Mouse (Mus musculus): ENCODE measurements around the gene Coro2a.
"Not testable (repeated sequence)": the region's sequence is repeated elsewhere in the genome, so short reads cannot be mapped to it uniquely, and the experiment has no call there.

Coro2a gene

DNA sequence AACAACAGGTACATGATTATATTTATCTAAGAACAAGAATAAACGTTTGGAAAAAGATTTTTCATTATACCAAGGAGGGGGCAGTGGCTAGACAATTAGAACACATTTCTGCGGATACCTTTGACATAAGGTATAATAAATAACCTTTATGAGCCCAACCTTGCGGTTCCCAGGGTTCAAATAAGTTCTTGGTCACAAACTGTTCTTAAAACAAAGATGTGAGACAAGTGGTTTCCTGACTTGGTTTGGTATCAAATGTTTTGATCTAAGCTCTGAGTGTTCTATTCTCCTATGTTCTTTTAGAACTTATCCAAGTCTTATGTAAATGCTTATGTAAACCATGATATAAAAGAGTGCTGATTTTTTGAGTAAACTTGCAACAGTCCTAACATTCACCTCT, 17.5 kb downstream of the Coro2a start:
- DNase-seq (ENCODE audit: low spot score in 2 of 2), result not testable (repeated sequence)

DNA sequence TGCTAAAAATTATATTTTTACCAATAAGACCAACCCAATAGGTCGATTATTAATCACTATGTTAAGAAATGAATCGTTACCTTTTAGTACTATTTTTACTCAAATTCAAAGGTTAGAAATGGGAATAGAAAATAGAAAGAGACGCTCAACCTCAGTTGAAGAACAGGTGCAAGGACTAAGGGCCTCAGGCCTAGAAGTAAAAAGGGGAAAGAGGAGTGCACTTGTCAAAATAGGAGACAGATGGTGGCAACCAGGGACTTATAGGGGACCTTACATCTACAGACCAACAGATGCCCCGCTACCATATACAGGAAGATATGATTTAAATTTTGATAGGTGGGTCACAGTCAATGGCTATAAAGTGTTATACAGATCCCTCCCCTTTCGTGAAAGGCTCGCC, 17.9 kb downstream of the Coro2a start:
- DNase-seq (ENCODE audit: low spot score in 2 of 2), result not testable (repeated sequence)

DNA sequence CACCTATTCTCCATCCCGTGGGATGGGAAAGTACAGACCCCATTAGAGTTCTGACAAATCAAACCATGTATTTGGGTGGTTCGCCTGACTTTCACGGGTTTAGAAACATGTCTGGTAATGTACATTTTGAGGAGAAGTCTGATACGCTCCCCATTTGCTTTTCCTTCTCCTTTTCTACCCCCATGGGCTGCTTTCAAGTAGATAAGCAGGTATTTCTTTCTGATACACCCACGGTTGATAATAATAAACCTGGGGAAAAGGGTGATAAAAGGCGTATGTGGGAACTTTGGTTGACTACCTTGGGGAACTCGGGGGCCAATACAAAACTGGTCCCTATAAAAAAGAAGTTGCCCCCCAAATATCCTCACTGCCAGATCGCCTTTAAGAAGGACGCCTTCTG, 20.0 kb downstream of the Coro2a start:
- not testable (repeated sequence) for DNase-seq (ENCODE audit: low spot score in 2 of 2)

DNA sequence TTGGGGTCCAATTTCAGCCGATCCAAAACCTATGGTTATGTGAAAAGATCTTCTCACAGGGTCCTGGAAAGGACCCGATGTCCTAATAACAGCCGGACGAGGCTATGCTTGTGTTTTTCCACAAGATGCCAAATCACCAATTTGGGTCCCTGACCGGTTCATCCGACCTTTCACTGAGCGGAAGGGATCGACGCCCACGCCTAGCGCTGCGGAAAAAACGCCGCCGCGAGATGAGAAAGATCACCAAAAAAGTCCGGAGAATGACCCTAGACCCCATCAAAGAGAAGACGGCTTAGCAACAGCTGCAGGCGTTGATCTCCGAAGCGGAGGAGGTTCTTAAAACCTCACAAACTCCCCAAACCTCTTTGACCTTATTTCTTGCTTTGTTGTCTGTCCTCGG, 20.4 kb downstream of the Coro2a start:
- DNase-seq (ENCODE audit: low spot score in 2 of 2), result not testable (repeated sequence)

- DNase-seq (ENCODE audit: low spot score in 2 of 2), result not testable (repeated sequence)
These were observed 21.2 kb downstream of the Coro2a start for GRCm38 (mm10) chr4:46580799-46581243.

DNA sequence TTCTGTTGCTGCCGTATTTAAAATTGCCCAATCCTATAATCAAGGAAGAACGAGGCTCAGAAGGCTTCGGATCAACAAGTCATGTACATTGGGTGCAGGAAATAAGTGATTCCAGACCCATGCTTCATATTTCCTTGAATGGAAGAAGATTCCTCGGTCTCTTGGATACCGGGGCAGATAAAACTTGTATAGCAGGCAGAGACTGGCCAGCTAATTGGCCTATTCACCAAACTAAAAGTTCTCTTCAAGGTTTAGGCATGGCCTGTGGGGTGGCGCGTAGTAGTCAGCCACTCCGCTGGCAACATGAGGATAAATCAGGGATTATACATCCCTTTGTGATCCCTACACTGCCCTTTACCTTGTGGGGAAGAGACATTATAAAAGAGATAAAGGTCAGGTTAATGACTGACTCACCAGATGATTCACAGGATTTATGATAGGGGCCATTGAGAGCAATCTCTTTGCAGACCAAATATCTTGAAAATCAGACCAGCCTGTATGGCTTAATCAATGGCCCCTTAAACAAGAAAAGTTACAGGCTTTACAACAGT, 23.1 kb downstream of the Coro2a start:
- not testable (repeated sequence) for DNase-seq (ENCODE audit: low spot score in 2 of 2)

DNA sequence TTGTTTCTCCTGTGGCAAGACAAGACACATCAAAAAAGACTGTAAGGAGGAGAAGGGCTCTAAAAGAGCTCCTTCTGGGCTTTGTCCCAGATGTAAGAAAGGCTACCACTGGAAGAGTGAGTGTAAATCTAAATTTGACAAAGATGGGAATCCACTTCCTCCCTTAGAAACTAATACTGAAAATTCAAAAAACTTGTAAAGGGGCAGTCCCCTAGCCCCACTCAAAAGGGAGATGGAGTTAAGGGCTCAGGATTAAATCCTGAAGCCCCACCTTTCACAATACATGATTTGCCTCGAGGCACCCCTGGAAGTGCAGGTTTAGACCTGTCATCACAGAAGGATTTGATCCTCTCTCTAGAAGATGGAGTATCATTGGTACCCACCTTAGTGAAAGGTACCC, 23.8 kb downstream of the Coro2a start:
- no peak for DNase-seq (ENCODE audit: low spot score in 2 of 2)

DNA sequence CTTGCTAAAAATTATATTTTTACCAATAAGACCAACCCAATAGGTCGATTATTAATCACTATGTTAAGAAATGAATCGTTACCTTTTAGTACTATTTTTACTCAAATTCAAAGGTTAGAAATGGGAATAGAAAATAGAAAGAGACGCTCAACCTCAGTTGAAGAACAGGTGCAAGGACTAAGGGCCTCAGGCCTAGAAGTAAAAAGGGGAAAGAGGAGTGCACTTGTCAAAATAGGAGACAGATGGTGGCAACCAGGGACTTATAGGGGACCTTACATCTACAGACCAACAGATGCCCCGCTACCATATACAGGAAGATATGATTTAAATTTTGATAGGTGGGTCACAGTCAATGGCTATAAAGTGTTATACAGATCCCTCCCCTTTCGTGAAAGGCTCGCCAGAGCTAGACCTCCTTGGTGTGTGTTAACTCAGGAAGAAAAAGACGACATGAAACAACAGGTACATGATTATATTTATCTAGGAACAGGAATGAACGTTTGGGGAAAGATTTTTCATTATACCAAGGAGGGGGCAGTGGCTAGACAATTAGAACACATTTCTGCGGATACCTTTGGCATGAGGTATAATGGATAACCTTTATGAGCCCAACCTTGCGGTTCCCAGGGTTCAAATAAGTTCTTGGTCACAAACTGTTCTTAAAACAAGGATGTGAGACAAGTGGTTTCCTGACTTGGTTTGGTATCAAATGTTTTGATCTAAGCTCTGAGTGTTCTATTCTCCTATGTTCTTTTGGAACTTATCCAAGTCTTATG, 26.3 kb downstream of the Coro2a start:
- DNase-seq (ENCODE audit: low spot score in 2 of 2), result not testable (repeated sequence)

DNA sequence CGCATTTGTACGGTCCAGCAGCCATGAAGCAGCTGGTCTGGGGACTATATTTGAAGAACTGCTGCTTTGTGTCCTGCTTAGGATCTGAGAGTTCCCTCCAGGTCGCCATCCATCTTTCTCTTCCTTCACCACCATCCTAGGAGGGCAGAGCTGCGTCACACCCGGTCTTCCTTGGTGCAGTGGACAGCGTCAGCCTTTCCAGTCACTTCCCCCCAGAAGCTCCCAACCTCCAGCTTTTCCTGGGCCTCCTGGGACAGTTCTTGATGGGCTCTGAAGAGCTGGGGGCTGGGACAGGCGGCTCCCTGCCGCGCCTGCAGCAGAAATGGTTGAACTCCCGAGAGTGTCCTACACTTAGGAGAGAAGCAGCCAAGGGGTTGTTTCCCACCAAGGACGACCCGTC, 27.2 kb downstream of the Coro2a start:
- DNase-seq (ENCODE audit: low spot score in 2 of 2), result no peak

DNA sequence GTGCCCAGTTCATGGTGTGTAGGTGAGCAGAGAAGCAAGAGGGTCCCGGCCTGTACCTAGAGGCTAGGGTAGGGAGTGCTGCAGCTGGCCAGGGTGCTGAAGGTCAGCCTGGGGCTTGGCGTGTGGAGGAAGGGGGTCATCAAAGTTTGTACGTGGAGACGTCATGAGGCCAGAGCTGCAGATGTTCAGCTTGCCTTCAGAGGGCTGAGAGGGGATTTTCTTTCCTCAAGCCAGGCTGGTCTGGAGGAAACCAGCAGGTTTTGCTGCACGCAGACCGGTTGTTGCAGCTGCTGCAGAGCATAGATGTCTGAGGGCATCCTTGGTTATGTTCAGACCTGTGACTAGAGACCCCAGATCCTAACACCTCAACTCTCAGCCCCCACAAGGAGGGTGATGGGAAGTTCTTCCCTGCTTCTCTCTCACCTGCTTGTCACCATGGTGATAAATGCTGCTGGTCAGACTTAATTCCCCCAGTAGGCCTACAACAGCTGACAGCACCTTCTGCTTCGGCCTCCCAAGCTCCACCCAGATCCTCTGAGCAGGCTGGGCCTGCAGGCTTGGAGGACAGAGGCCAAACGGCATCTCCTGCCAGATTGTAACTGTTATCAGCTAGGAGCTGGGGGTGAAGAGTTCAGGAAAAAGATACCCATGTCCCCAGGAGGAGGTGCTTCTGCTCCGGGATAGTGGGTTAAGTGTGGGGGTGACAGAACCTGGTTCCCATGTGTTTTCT, 27.8 kb downstream of the Coro2a start:
- DNase-seq (ENCODE audit: low spot score in 2 of 2), result no peak

DNA sequence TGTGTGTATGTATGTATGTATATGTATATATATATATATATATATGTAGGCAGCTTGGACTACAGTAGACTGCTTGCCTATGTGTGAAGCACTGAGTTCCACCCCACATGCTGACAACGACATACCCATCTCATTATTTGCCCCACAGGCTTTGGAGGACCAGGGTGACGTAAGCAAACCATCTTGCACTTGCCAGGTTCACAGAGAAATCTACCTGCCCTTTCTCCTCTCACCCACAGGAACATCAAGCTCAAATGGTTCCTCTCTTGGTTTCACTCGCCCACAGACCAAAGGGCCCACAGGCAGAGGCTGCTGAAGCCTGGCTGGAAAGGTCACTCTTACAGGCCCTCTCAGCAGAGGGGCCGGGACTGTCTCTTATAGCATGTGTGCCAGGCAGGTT, 29.4 kb downstream of the Coro2a start:
- no peak for DNase-seq (ENCODE audit: low spot score in 2 of 2)

GRCm38 (mm10) chr4:46571744-46572143, 30.3 kb downstream of the Coro2a start:
- DNase-seq (ENCODE audit: low spot score in 2 of 2), result no peak

DNA sequence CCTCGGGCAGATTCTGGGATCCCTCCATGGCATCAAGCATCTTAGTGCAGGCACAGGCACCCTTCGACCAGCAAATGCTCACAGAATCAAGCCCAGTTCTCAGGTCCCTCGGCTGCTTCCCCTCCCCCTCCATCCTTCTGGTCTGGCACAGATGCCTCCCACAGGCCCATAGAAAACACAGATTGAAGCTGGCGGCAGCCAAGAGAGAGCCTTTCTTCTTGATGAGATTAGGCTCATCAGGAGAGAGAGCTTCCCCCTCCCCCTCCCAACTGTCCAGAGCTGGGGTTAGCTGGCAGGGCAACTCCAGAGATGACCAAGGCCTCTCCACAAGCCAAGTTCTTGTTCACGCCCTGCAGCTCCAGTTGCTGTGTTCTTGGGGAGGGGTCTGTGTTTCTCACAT, 32.3 kb downstream of the Coro2a start:
- peak in 1 of 2 experiments; percentile 29 for DNase-seq (ENCODE audit: low spot score in 2 of 2)

DNA sequence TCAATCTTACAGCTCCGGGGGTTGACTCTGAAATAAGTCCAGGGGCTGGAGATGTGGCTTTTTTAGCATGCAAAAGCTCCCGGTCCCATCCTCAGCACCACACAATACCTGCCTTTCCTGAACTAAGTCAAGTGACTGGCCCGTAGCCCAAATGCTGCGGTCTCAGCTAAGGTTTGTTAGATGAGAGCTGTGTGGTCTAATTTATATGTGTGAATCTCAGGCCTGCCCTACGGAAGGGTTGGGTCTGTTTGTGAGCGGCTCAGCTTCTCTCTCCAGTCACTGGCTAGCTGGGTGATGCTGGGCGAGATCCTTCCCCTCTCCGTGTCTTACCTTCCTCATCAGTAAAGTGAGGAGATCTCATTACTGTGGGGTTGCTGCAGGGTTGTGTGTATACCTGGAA, 33.8 kb downstream of the Coro2a start:
- DNase-seq (ENCODE audit: low spot score in 2 of 2), result no peak

- DNase-seq (ENCODE audit: low spot score in 2 of 2), result no peak
These were observed 34.9 kb downstream of the Coro2a start for GRCm38 (mm10) chr4:46566931-46567671.

DNA sequence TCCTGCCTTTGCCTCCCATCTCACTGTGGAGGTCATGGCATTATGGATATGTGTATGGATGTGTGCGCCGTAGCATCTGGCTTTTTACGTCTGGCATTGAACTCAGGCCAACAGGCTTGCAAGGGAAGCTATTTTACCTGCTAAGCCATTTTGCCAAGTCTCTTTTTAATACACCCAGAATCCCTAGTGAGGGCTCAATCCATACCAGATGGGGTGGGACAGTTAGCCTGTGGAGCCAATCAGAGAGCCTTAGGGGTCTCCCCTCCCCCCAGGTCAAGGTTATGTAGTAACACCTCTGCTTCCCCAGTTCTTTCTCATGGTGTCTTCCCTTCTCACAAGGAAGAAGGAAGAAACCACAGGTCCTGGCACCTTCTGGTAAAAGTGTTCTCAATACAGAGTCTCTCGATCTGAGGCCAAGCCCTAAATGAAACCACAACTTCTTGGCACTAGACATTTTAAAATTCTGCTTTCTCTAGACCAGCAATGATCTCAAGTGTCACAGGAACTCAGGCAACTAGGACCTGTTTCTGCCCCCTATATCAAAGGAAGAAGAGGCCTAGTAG, 36.5 kb downstream of the Coro2a start:
- no peak for DNase-seq (ENCODE audit: low spot score in 2 of 2)

DNA sequence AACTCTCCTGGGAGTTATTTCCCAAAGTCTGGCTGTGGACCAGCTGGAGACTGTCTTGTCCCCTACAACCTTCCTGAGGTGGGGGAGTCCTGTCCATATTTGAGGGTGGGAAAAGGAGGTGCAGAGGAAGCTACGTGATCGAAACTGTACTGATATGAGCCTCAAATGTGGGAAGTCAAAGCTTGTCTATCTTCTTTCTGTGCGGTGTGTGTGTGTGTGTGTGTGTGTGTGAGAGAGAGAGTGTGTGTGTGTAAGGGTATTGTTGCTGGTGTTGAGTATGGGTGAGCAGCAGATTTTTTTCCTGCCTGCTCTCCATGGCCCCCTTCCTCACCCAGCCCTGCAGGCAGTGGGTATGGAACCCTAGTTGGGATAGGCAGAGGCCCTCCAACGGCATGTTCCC, 37.8 kb downstream of the Coro2a start:
- DNase-seq (ENCODE audit: low spot score in 2 of 2), result no peak

- DNase-seq (ENCODE audit: low spot score in 2 of 2), result no peak
These were observed 38.2 kb downstream of the Coro2a start for GRCm38 (mm10) chr4:46563847-46564246.

DNA sequence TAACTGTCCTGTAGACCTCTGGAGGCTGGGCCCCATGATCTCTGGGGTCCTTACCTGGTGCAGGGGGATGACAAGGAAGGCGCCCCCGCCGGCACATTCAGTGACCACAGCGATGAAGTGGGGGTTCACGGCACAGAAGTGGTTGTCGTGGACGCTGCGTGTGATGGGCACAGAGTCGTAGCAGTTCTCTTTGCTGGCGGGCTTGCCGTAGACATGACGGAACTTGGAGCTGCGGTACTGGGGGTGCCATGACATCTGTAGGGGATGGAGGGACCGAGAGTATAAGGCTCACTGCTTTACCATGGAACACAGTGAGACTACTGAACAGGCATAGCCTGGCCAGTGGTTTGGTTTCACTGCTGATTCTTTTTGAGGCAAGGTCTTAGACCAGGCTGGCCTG, 39.2 kb downstream of the Coro2a start:
- no peak for DNase-seq (ENCODE audit: low spot score in 2 of 2)

DNA sequence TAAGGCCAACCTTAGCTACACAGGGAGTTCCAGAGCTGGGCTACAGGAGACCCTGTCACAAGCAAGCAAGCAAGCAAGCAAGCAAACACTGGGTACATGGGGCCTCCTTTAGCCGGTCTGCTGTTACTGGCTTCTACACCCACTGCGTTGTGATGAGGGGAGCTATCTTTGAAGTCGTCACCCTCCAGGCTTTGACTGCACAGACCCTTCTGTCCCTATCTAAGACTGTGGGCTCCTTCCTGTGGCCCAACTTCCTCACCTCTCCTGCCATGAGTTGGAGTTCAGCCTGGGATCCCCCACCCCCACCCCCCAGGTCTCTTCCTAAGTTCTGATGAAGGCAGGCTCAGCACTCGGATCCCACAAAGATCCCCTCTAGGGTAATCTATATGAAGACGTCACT, 40.0 kb downstream of the Coro2a start:
- DNase-seq (ENCODE audit: low spot score in 2 of 2), result no peak

GRCm38 (mm10) chr4:46560069-46560705, 41.8 kb downstream of the Coro2a start:
- no peak for DNase-seq (ENCODE audit: low spot score in 2 of 2)

All from frontal cortex, postnatal 36 days (tissue).